Mouse (Mus musculus) liver, postnatal 0 days (tissue): ENCODE measurements around the gene Srsf1.

ENCODE experiments used
- CTCF ChIP-seq: sonication (generic); IDR thresholded peaks from 2 replicates; pipeline ENCODE4 v1.5.1; 2016; ENCODE audit warnings: antibody characterized with exemption, low read depth
- EP300 ChIP-seq: IDR thresholded peaks from 2 replicates; pipeline ENCODE4 v1.6.1; 2016; ENCODE audit warnings: antibody characterized with exemption, low read depth, mild to moderate bottlenecking

GRCm38 (mm10) chr11:88023933-88024332 lies 23.2 kb upstream of the Srsf1 start:
- TF ChIP-seq CTCF (no peak), EP300 (no peak)
